Mouse (Mus musculus) frontal cortex, postnatal 14 days (tissue): ENCODE data around the gene Rreb1.
A peak's percentile ranks its signal among the peaks of the same experiment; 100 is the strongest.

Experiments used
- DNase-seq, 2 experiments: peaks; one replicate each; pipeline ENCODE4 v3.0.0; 2022; ENCODE audit warnings: low spot score in 2 of 2

Gene Rreb1

GRCm38 (mm10) chr13:37853441-37853840, 75.2 kb downstream of the Rreb1 start:
- no peak for DNase-seq

DNA sequence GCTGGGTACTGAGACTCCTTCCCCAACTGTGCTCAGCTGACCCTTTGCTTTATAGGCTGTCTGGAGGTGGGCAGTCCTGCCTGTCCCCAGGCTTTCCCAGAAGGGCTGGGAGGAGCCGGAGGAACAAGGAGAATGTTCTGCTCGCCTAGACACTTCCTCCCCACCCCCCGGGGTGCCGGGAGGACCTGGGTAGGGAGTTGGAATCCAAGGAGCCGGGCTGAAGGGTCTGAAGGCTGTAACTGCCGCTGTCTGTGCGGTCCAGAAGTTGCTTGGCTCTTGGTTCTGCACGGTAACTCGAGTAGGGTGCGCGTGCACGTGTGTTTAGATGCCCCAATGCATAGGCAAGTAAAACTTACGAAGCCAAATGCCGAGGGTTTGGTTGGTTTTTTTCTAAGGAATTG, 75.8 kb downstream of the Rreb1 start:
- DNase-seq, result no peak

DNA sequence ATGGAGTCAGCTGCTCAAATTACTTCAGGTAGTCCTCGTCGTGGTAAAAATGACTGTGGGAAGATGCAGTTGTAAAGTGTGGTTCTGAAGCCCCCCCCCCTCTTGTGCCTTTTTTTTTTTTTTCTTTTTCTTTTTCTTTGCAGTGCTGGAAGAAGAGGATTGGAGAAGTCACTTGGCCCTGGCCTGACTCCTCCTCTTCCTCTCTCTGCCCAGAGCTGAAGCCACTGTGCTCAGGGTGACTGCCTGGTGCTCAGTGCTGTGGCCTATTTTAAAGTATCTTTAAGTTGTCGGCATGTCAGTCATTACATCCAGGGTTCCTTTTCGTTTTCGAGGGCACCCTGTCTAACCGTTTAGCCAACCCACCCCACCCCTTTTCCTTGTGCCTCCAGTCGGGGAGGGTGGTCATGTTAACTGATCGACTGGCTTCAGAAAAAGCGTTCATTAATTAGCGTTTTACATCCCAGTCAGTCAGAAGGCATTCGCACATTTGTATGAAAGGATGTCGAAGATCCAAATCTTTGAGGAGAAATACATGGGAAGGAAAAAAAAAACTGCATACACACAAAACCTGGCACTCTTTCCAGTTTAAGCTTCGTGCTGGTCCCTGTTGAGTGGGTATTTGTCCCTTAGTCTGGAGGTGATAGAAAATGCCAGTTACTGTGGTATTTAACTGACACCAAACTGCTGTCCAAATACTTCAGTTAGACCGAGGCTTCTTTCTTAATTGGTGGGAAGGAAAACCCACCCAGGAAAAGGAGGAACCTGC, 76.4 kb downstream of the Rreb1 start:
- no peak for DNase-seq

DNA sequence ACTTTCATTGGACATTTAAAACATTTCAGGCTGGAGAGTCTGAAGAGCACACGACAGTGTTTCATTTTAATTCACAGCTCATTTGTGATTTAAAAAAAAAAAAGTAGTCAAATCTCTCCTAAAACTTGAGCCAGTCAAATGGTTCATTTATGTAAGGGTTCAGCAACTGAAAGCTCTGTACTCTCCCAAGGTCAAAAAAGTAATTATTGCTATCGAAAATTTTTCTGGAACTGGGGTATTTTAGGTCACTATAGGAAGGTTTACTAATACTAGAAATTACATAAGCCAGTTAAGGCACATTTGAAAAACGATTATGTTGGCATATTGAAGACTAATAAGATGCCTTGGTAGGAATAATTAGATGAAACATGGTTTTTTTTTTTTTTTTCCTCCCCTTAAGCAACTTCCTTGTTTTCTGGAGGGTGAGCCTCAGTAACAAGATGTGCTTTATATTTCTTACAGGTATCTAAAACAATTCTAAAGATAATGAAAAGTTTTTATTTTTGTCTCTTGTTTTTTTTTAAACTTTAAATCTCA, 77.1 kb downstream of the Rreb1 start:
- DNase-seq, result no peak

DNA sequence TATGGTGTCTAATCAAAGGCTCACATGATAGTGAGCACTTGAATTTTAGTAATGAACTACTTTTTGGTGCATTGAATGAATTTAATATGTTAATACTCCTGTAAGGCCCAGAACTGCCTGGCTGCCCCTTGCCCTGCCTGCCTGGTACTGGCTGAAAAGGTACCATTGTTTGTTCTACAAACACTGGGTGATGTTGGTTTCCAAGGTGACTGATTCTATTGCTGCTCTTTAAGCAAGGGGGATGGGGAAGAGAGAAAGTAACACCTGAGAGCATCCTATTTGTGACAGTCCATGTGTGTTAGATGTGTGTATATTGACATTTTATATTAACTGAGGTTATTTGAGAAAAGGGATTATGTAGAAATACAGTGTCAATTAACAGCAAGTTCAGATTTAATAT, 77.6 kb downstream of the Rreb1 start:
- DNase-seq, result no peak

- no peak for DNase-seq
Observed at GRCm38 (mm10) chr13:37856537-37856936, 78.3 kb downstream of the Rreb1 start.

DNA sequence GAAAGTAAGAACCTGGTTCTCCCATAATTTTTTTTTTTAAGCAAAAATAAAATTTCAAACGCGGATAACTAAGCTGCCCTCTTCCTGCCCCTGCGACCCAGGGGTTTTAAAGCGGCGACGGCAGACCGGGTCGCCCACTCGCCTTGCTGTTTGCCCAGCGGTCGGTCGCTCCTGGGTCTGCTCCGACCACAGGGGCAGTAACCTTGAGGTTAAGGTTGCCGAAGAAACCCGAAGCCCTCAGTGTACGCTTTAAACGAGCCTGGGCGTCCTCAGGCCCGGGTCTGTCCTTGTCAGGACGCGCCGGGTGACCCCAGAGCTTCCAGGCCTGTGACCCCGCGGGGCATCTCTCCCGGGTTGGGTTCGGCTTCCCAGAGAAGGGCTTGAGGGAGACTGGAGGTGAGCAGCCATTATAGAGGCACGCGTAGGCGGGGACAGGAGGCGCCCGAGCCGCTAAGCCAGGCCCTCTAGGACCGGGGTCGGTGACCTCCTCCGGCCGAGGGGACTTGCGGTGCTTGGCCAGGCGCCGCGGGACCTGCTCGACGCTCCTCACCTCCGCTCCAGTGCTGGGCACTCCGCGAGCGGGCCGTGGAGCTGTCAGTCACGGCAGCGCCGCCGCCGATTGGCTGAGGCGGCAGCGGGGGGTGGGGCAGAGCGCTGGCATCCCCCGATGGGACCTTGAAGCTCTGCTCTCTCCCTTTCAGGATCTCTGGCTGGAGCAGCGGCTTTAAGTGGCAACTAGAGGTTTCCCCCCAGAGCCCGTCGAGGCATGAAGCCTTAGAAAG, 79.3 kb downstream of the Rreb1 start:
- peak; percentile 69 to 80 for DNase-seq

DNA sequence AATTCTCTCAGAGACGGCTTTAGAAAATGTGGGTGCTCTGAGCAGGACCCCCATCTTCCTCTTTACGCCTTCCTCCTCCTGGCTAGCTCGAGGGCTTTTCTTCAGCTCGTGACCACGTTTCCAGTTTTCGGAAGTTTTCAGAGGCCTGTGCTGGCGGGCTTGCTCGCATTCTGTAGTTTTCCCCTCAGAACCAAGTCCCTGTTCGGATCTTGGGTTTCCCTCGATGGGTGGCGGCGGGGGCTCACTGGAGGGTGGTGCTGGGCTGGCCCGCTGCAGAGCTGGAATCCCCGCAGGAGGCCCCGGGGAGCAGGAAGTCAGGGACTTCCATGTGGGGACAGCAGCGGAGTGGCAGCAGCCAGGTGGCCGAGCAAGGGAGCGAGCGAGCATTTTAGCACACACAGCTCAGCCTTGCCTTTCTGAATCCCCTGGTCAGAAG, 79.9 kb downstream of the Rreb1 start:
- DNase-seq, result no peak

DNA sequence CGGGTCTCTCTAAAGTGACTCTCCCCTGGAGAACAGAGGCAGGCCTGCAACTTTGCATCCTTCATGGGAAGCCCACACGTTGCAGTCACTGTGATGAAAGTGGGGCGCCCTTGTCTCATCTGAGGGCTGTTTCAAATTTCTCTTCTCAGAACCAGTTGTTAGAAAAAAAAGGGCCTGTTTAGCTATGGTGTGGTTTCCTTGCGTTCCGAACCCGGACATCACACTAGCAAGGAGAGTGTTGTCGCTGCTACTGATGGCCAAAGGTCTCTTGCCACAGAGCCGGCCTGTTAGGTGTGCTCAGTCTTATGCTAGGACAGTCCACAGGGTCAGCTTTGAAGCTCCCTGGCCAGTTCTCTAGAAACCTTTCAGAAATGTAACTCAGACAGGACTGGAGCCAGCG, 80.3 kb downstream of the Rreb1 start:
- DNase-seq, result no peak

DNA sequence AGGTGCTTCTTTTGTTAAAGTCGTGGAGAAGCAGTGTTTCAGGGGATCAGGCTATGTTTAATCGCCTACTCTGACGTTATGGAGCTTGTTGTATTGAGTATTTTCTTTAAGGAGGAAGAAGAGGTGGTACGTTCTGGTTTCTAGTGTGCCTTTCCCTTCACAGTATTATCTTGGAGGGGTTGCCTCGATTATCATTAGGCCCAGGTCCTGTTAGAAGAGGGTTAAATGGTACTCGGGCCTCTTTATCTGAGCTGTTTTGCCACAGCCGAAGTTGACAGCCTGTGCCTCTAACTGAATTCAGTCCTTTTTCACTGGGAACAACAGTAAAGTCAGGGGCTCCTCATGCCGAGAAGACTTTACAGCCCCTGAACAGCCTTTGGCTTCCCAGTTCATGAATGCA, 81.6 kb downstream of the Rreb1 start:
- no peak for DNase-seq

GRCm38 (mm10) chr13:37860204-37860603, 82.0 kb downstream of the Rreb1 start:
- no peak for DNase-seq

GRCm38 (mm10) chr13:37860789-37861188, 82.6 kb downstream of the Rreb1 start:
- no peak for DNase-seq

DNA sequence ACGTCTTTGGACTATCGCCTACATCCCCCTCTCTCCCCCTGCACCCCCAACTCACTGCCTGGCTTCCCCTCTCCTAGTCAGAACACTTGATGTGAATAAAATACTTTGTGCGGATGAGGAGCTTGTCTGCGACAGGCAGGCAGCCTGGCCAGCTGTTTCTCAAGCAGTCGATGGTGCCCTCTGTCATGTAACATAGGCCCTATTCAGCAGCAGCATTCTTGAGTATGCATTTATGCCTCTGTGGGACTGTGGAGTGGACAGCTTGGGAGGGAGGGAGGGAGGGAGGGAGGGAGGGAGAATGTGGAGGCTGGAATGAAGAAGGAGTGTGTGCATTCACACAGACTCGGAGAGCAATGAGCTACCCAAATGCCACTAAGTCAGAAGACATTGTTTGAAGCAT, 84.3 kb downstream of the Rreb1 start:
- no peak for DNase-seq

DNA sequence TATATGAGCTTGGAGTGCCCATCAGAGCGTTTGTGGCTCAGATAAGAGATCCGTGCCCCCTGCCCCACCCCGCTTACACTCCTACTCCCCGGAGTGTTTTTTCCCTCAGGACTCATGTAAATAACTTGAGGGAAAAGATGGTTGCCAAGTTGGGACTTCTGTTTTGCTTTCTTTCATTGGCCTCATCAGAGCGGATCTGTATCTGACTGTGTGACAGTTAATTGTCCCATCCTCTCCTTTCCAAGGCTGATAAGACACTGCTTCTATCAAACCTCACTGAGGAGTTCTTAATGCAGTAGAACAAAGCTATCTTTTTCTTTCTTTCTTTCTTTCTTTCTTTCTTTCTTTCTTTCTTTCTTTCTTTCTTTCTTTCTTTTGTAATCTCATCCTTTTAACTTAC, 85.4 kb downstream of the Rreb1 start:
- no peak for DNase-seq

- no peak for DNase-seq
Observed at GRCm38 (mm10) chr13:37864697-37865096, 86.5 kb downstream of the Rreb1 start.

DNA sequence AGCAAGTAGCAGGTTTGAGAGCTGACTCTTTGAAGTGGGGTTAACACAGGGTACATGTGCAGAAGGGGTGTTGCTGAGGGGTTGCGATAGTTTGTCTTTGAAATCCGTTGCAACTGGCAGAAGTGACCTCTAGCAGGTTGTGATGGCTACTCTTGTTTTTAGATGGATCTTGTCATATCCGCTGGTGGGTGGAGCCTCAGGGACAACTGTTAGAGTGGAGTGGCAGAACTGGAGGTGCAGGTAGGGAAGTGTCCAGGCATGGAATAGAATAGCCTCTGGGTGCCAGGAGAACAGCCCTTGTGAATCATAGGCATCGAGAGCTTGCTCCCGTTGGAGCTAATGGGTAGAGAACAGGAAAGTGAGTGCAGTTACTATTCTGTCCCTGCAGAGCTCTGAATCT, 88.1 kb downstream of the Rreb1 start:
- DNase-seq, result no peak

- no peak for DNase-seq
Observed at GRCm38 (mm10) chr13:37866846-37867245, 88.6 kb downstream of the Rreb1 start.

GRCm38 (mm10) chr13:37870118-37870908, 92.1 kb downstream of the Rreb1 start:
- DNase-seq, result no peak

DNA sequence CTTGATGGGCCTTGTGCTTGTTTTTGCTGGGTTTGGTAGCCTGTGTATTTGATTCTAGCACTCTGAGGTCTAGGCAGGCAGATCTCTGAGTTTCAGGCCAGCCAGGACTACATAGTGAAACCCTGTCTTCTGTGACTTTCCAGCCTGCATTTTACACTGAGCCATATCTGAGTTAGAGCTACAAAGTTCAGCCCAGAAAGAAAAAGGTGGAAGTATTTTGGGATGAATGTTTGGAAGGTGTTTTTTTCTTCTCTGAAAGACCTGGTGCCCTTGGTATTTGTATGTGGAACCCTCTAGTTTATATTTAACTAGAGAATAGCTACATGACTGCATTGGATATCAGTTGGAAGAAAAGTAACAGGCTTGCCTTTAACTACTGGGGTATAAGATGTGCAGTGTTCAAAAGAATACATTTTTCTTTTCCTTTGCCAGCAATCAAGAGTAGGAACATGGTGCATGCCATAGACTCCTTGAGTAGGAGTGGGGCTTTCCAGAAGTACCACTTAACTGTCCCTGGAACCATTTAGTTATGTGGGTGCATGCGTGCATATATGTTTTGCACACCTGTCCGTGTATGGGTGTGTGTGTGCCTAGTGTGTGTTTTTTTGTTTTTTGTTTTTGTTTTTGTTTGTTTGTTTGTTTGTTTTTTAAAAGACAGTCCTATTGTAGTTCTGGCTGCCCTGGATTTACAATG, 94.1 kb downstream of the Rreb1 start:
- DNase-seq, result no peak

DNA sequence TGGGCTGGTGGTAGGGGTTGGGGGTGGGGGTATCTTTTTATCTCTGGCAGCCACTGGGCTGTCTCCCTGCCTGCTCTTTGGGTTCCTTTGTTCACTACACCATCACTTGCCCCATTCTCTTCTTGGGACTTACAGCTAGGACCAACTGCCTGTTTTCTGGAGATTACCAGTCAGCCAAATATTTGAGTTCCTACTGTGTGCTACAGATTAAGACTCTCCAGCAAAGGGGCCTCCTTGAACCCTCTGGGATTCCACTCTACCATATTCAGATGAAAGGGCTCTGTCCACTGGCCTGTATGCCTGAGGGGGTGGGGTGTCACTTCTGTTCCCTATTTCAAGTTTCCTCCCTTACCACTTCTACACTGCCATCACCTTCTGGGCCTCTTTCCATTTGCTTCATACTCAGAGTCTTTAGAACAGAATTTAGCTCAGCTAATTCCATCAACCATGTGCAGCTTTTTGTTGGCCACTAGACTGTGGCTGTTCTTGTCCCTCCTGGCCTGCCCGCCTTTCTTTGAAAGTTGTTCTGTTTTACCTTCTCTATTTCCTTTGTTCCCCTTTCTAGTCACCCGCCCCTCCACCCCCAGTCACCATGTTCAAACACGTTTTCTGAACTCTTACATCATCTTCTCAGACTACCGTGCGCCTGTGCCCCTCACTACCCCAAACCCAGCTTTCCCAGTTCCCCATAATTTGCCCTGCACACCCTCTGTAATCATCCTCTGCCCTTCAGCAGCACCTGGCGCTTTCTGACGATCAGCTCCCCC, 95.1 kb downstream of the Rreb1 start:
- DNase-seq, result no peak

DNA sequence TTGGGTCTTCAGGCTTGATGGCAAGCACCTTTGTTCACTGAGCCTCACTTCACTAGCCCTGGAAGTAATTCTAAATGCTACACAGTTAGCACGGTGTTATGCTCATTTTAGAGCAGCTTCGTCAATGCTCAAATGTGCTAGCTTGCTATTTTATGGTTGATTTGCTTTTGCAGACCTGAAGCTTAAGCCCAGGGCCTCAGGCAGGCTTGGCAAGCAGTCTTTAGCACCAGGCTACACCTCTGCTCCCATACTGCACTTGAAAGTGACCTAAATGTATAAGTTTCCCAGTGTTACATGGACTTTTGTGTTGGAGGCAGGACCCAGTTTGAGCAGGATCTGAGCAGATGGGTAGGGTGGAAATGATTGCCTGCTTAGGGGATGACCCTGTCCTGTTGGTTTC, 97.7 kb downstream of the Rreb1 start:
- DNase-seq, result no peak
